Mouse (Mus musculus) lung, postnatal 0 days (tissue): ENCODE measurements around the gene Lrig3.

Experiments
- CTCF ChIP-seq: IDR thresholded peaks from 2 replicates; pipeline ENCODE4 v1.5.1; 2016; ENCODE audit warnings: antibody characterized with exemption, mild to moderate bottlenecking
- EP300 ChIP-seq: IDR thresholded peaks from 2 replicates; pipeline ENCODE4 v1.6.1; 2016; ENCODE audit warnings: antibody characterized with exemption, mild to moderate bottlenecking, control low read depth

DNA sequence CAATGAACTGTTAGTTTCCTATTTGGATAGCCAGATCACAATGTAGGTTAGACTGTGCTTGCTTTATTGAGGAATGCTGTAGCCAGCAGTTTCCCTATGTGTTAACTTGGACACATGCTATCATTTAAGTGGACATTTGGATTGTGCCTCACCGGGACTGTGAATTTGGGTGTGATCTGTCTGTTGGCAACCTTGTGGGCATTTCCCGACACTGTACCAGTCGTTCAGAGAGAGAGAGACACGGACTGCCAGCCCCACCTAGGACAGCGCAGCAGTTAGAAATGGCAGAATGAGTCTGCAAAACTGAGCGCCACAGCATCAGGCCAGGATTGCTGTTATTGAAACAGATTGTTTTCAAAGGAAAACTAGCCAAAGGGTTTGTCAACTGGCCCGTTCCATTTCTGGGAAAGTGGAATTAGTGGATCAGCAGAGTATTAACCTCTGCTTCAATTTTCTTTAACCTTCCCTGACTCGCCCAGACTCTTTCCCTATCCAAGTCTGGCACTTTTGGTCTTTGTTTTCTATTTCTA is 35.0 kb downstream of the Lrig3 start:
- TF ChIP-seq CTCF (no peak), EP300 (no peak)
